ENCODE assay signal across 17 mouse cellular contexts in genomic region chr14:79890682-79891081, GRCm38 (mm10).
A peak's percentile ranks its signal among the peaks of the same experiment; 100 is the strongest.
DNase-seq lines count a peak whose midpoint lies in the region; ATAC-seq lines count a peak whose summit lies in the region.
"Had no signal": no experiment of that assay in that cellular context is flagged by ENCODE, and none has a peak within 500 bp of the region (broad histone marks: within the 10 kb centered on the region; RNA-seq: fewer than 3 reads in every experiment).

No protein-coding gene starts in this region.

- H3K36me3 ChIP-seq in embryonic facial prominence, embryonic 14.5 days (ENCODE audit: control insufficient read depth, insufficient read depth, low read length), result no peaks in the 10 kb centered on the region
- no peaks in the 10 kb centered on the region for H3K36me3 ChIP-seq in embryonic facial prominence, embryonic 10.5 days (replicated peaks)
- H3K36me3 ChIP-seq in kidney, embryonic 14.5 days (ENCODE audit: control insufficient read depth, insufficient read depth, low read length), result no peaks in the 10 kb centered on the region
- H3K36me3 ChIP-seq: heart, embryonic 10.5 days; limb, embryonic 15.5 days had no signal

- H3K9ac ChIP-seq in embryonic facial prominence, embryonic 14.5 days (ENCODE audit: low read depth, low read length), result no peak overlapping the region
- H3K9ac ChIP-seq in kidney, embryonic 14.5 days (ENCODE audit: low read depth, low read length), result no peak overlapping the region
- H3K9ac ChIP-seq: limb, embryonic 15.5 days had no signal

- ATAC-seq in embryonic facial prominence, embryonic 14.5 days (ENCODE audit: low read depth), result no peak
- no peak for ATAC-seq in kidney, embryonic 14.5 days (ENCODE audit: low FRiP score, low TSS enrichment)

- no peaks in the 10 kb centered on the region for H3K9me3 ChIP-seq in embryonic facial prominence, embryonic 14.5 days (ENCODE audit: control insufficient read depth, low read length)
- H3K9me3 ChIP-seq in embryonic facial prominence, embryonic 10.5 days, result no peaks in the 10 kb centered on the region
- H3K9me3 ChIP-seq in kidney, embryonic 14.5 days (ENCODE audit: control insufficient read depth, low read length), result no peaks in the 10 kb centered on the region
- H3K9me3 ChIP-seq: heart, embryonic 10.5 days; limb, embryonic 15.5 days had no signal

- H3K27me3 ChIP-seq in embryonic facial prominence, embryonic 14.5 days (replicated peaks; ENCODE audit: control insufficient read depth, insufficient read depth, low read length), result no peaks in the 10 kb centered on the region
- H3K27me3 ChIP-seq in embryonic facial prominence, embryonic 10.5 days (replicated peaks; ENCODE audit: low read depth, poor library complexity, severe bottlenecking), result no peaks in the 10 kb centered on the region
- no peaks in the 10 kb centered on the region for H3K27me3 ChIP-seq in kidney, embryonic 14.5 days (ENCODE audit: control insufficient read depth, insufficient read depth, low read length)
- H3K27me3 ChIP-seq: CH12.LX; limb, embryonic 15.5 days had no signal

- no peak overlapping the region for H3K27ac ChIP-seq in embryonic facial prominence, embryonic 14.5 days (replicated peaks; ENCODE audit: low read depth, low read length)
- H3K27ac ChIP-seq in embryonic facial prominence, embryonic 10.5 days (replicated peaks), result no peak overlapping the region
- no peak overlapping the region for H3K27ac ChIP-seq in kidney, embryonic 14.5 days (ENCODE audit: low read depth, low read length)
- H3K27ac ChIP-seq: heart, embryonic 10.5 days; limb, embryonic 15.5 days had no signal

- H3K4me1 ChIP-seq in embryonic facial prominence, embryonic 14.5 days (ENCODE audit: control insufficient read depth, insufficient read depth, low read length), result peaks cover 7% of the 10 kb centered on the region; the same call in 1 of the 2 replicates
- peaks cover 9% of the 10 kb centered on the region for H3K4me1 ChIP-seq in embryonic facial prominence, embryonic 10.5 days
- no peaks in the 10 kb centered on the region for H3K4me1 ChIP-seq in kidney, embryonic 14.5 days (ENCODE audit: control insufficient read depth, insufficient read depth, low read length)
- H3K4me1 ChIP-seq: heart, embryonic 10.5 days; limb, embryonic 15.5 days had no signal

- H3K4me3 ChIP-seq in embryonic facial prominence, embryonic 14.5 days (ENCODE audit: low read depth, low read length), result no peak overlapping the region
- no peak overlapping the region for H3K4me3 ChIP-seq in embryonic facial prominence, embryonic 10.5 days
- no peak overlapping the region for H3K4me3 ChIP-seq in kidney, embryonic 14.5 days (ENCODE audit: low read length)
- H3K4me3 ChIP-seq: heart, embryonic 10.5 days; limb, embryonic 15.5 days had no signal

- WGBS in embryonic facial prominence, embryonic 14.5 days, result 58% methylated on average over 2 of the region's 2 CpGs
- WGBS in embryonic facial prominence, embryonic 10.5 days, result 92% methylated on average over 2 of the region's 2 CpGs
- 62% methylated on average over 2 of the region's 2 CpGs for WGBS in kidney, embryonic 14.5 days

- DNase-seq in embryonic facial prominence, embryonic 14.5 days (ENCODE audit: low spot score), result peak; percentile 41
- DNase-seq in embryonic facial prominence, embryonic 10.5 days (ENCODE audit: low spot score), result no peak
- DNase-seq in kidney, adult 11 months, result peak; percentile 19
- peak; percentile 25 for DNase-seq in layer of hippocampus, adult 9-10 months (ENCODE audit: low spot score)
- no peak for DNase-seq in layer of hippocampus, postnatal 10 days (ENCODE audit: low spot score in 2 of 2)
- DNase-seq in cerebellum, postnatal 25 days, result peak; percentile 12 to 21
- no peak for DNase-seq in adrenal gland, adult 2 months
- DNase-seq: gastrocnemius, postnatal 36 days; heart, postnatal 10 days; kidney, postnatal 14 days; lung, postnatal 14 days; right cerebral cortex, adult 18-20 months; thymus, adult 18-20 months had no signal

- H3K4me2 ChIP-seq in embryonic facial prominence, embryonic 14.5 days (ENCODE audit: low read depth, low read length), result no peak overlapping the region
- H3K4me2 ChIP-seq in kidney, embryonic 14.5 days (replicated peaks; ENCODE audit: low read depth, low read length), result no peak overlapping the region
- H3K4me2 ChIP-seq: limb, embryonic 15.5 days had no signal

Comparison
In these comparisons a context has a peak if more than half of its experiments do, and no peak if none do; other contexts are left out.
1. DNase-seq: peak in embryonic facial prominence, embryonic 14.5 days (single experiment), kidney, adult 11 months (single experiment), layer of hippocampus, adult 9-10 months (single experiment) and cerebellum, postnatal 25 days (2 of 2); none in embryonic facial prominence, embryonic 10.5 days (single experiment), layer of hippocampus, postnatal 10 days (0 of 2) and adrenal gland, adult 2 months (single experiment).